Mouse (Mus musculus) midbrain, embryonic 15.5 days (tissue): ENCODE measurements around the gene Ssbp4. TPM values are rescaled to one million over a fixed set of nuclear protein-coding genes. Genes with fewer than 3 reads are reported as not detected.

Experiments
- ATAC-seq: fragments of 200-750 bp; cut with Nextera tagmentation; replicated peaks from 2 replicates; pipeline ENCODE4 v1.8.0; 2017; ENCODE audit warnings: moderate TSS enrichment
- H3K27ac ChIP-seq: fragments of 300-500 bp; sonication (generic); 2 replicates; pipeline ENCODE4 v1.5.1; 2015; ENCODE audit warnings: mild to moderate bottlenecking, inconsistent platforms
- H3K27me3 ChIP-seq: fragments of 300-500 bp; sonication (generic); replicated peaks from 2 replicates; pipeline ENCODE4 v1.6.1; 2015; ENCODE audit warnings: inconsistent platforms
- H3K36me3 ChIP-seq: fragments of 300-500 bp; sonication (generic); replicated peaks from 2 replicates; pipeline ENCODE4 v1.6.1; 2015; ENCODE audit warnings: inconsistent platforms
- H3K4me1 ChIP-seq: fragments of 300-500 bp; sonication (generic); 2 replicates; pipeline ENCODE4 v1.6.1; 2015; ENCODE audit warnings: inconsistent platforms
- H3K4me2 ChIP-seq: fragments of 300-500 bp; sonication (generic); 2 replicates; pipeline ENCODE4 v1.6.1; 2015; ENCODE audit warnings: inconsistent platforms, mild to moderate bottlenecking, moderate library complexity
- H3K4me3 ChIP-seq: fragments of 300-500 bp; sonication (generic); 2 replicates; pipeline ENCODE4 v1.5.1; 2015; ENCODE audit warnings: mild to moderate bottlenecking, inconsistent platforms
- H3K9ac ChIP-seq: fragments of 300-500 bp; sonication (generic); 2 replicates; pipeline ENCODE4 v1.6.1; 2015; ENCODE audit warnings: mild to moderate bottlenecking, inconsistent platforms
- H3K9me3 ChIP-seq: fragments of 300-500 bp; sonication (generic); 2 replicates; pipeline ENCODE4 v1.6.1; 2016; ENCODE audit warnings: inconsistent platforms
- WGBS: fragments of 180-500 bp; shearing (Covaris S2); methylation state at CpG from one replicate; pipeline ENCODE4 v1.1.7; 2015; ENCODE audit warnings: mixed read lengths; 5-methylcytosine and 5-hydroxymethylcytosine counted together
- polyA plus RNA-seq: library from polyadenylated mRNA; unstranded; fragments of >200 nt; fragmentation: Nextera tagmentation; extraction: Ambion mirVana; gene quantifications from 2 replicates; pipeline ENCODE4 v1.2.1, GENCODE M21; 2015

Gene Ssbp4
- polyA plus RNA-seq, 1 experiment from 2014 or later: 175 TPM

DNA sequence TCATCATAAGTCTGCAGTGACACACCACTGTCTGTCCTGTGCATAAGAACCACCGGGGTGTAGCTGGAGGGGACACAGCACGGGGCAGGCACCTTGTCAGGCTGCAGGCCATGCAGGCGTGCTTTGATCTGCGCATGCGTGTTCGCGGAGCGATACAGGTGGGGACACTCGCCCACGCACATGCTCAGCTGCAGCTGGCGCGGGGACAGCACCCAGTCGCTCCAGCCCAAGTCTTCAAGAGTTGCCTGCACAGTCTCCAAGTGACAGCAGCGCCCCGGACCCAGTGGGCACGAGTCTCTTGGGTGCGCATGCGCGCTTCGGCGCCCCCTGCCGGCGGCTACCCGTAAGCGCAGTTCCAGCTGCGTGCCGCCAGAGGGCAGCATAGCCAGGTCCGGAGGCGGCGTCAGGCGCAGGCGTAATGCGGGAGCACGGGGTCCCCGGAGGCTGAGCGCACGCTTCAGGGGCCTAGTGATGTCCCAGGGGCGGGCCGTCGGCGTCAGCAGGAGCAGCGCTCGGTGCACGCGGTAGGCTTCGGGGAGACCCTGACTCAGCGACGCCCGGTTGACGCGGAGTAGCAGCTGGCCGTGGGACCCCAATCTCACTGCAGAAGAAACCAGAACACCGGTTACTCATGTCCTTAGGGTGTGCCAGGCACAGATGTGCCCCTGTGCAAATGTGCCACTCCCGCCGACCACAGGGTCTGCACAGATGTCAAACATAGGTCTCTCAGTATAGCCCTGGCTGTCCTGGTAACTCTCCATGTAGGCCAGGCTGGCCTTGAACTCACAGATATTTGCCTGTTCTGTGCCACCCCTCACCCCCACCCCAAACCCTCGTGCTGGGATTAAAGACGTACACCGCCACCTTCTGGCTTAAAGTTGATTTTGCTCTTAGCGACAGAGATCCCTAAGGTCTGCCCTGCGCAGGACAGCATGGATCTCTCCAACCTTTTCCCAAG lies 21.2 kb upstream of the Ssbp4 start:
- Histone ChIP-seq H3K27me3 (no peaks in the 10 kb centered on the region; the same call in 1 of the 2 replicates), H3K36me3 (no peaks in the 10 kb centered on the region), H3K9ac (peak overlapping the region; percentile 43), H3K4me3 (peak overlapping the region; percentile 47), H3K4me1 (peaks cover 19% of the 10 kb centered on the region), H3K9me3 (no peaks in the 10 kb centered on the region), H3K27ac (peak overlapping the region; percentile 73), H3K4me2 (peak overlapping the region; percentile 71)
- ATAC-seq: peak; percentile 94
- WGBS: under 1% methylated on average over 60 of the region's 60 CpGs

DNA sequence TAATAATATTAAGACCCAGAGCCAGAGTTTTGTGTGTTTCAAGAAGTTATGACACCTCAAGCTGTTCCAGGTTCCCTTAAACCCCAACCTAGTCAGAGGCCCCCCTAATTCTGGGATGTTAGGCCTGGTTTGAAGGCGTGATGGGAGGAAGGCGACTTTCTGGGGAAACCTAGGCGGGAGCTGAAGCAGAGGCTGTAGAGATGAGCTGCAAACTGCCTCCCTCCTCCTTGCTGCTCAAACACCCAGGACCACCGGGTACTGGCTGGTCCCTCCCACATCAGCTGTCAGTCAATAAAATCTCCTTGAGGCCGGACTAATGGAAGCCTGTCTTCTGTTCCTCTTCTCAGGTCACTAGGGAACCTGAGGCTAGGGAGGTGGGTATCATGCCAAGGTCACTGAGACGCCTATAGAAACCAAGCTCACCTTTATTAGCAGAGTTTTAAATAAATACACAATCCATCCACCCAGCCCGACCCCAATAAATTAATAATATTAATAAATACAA lies 20.4 kb upstream of the Ssbp4 start:
- Histone ChIP-seq H3K9ac (peak overlapping the region; percentile 43), H3K9me3 (no peaks in the 10 kb centered on the region), H3K36me3 (no peaks in the 10 kb centered on the region), H3K4me1 (peaks cover 19% of the 10 kb centered on the region), H3K4me3 (peak overlapping the region; percentile 47), H3K27me3 (no peaks in the 10 kb centered on the region; the same call in 1 of the 2 replicates), H3K4me2 (peak overlapping the region; percentile 71), H3K27ac (peak overlapping the region; percentile 73)
- 61% methylated on average over 7 of the region's 7 CpGs for WGBS
- ATAC-seq: peak; percentile 9

GRCm38 (mm10) chr8:70627041-70627440 lies 18.4 kb upstream of the Ssbp4 start:
- Histone ChIP-seq H3K4me3 (no peak overlapping the region), H3K27ac (no peak overlapping the region), H3K4me2 (no peak overlapping the region), H3K27me3 (peaks cover 2% of the 10 kb centered on the region; the same call in 1 of the 2 replicates), H3K4me1 (peaks cover 19% of the 10 kb centered on the region), H3K9ac (no peak overlapping the region), H3K36me3 (no peaks in the 10 kb centered on the region), H3K9me3 (no peaks in the 10 kb centered on the region)
- ATAC-seq: no peak
- 86% methylated on average over 5 of the region's 5 CpGs for WGBS

DNA sequence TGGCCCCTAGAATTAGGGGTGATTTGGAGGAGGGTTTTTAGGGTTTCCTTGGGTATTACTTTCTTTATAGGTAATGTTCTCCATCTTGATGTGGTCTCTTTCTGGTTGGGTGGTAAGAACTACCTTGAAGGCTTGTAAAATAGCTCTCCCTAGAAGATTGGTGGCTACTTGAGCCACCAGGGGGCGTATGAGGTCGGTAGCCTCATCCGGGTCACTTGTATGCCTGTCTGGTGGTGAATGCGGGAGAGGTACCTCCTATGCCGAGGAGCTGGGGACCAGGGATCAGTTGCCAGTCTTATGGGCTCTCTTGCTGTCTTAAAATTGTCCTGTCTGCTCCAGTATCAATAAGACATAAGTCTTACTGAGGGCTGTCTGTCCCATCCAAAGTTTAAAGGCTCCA lies 16.4 kb upstream of the Ssbp4 start:
- H3K36me3 ChIP-seq: no peaks in the 10 kb centered on the region
- H3K9me3 ChIP-seq: no peaks in the 10 kb centered on the region
- ATAC-seq: no peak
- no peak overlapping the region for H3K4me3 ChIP-seq
- peaks cover 8% of the 10 kb centered on the region; the same call in 1 of the 2 replicates for H3K27me3 ChIP-seq
- no peak overlapping the region for H3K27ac ChIP-seq
- no peak overlapping the region for H3K9ac ChIP-seq
- H3K4me2 ChIP-seq: no peak overlapping the region
- WGBS: 28% methylated on average over 5 of the region's 5 CpGs
- peaks cover 10% of the 10 kb centered on the region for H3K4me1 ChIP-seq

- H3K4me1 ChIP-seq: no peaks in the 10 kb centered on the region
- no peak overlapping the region for H3K27ac ChIP-seq
- H3K27me3 ChIP-seq: peaks cover 8% of the 10 kb centered on the region; the same call in 1 of the 2 replicates
- no peak overlapping the region for H3K4me3 ChIP-seq
- no peaks in the 10 kb centered on the region for H3K9me3 ChIP-seq
- no peak overlapping the region for H3K4me2 ChIP-seq
- 60% methylated on average over 3 of the region's 3 CpGs for WGBS
- no peak overlapping the region for H3K9ac ChIP-seq
- no peak for ATAC-seq
- no peaks in the 10 kb centered on the region for H3K36me3 ChIP-seq
Measured at GRCm38 (mm10) chr8:70622220-70622619, 13.5 kb upstream of the Ssbp4 start.

DNA sequence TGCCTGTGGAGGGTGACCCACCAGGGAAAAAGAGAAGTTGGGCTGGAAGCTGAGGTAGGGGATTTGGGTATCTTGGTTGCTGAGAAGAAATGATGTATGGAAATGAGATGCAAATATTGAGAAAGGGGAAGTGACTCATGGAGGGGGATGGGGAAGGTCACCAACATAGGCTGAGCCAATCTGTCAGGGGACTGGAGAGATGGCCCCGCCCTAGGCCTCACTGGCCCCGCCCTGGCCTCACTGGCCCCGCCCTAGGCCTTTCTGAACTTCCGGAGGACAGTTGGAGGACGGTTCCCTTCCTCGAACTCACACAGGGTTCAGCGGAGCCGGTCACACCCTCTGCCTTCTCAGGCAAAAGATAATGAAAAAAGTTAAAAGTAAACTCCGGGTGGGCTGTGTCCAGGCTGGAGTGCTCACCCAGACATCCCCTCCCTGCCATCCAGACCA lies 10.2 kb upstream of the Ssbp4 start:
- no peak for ATAC-seq
- WGBS: 23% methylated on average over 9 of the region's 9 CpGs

GRCm38 (mm10) chr8:70617985-70618384 lies 9.3 kb upstream of the Ssbp4 start:
- H3K9ac ChIP-seq: no peak overlapping the region
- 80% methylated on average over 11 of the region's 11 CpGs for WGBS

More for the DNA sequence above, 10.2 kb upstream of the Ssbp4 start:
- H3K9me3 ChIP-seq: no peaks in the 10 kb centered on the region
- H3K4me1 ChIP-seq: no peaks in the 10 kb centered on the region
- no peak overlapping the region for H3K4me2 ChIP-seq
- H3K36me3 ChIP-seq: no peaks in the 10 kb centered on the region
- H3K27ac ChIP-seq: no peak overlapping the region
- H3K9ac ChIP-seq: no peak overlapping the region
- peaks cover 8% of the 10 kb centered on the region; the same call in 1 of the 2 replicates for H3K27me3 ChIP-seq
- H3K4me3 ChIP-seq: no peak overlapping the region

GRCm38 (mm10) chr8:70616645-70617044 lies 8.0 kb upstream of the Ssbp4 start:
- WGBS: 60% methylated on average over 11 of the region's 11 CpGs
- Histone ChIP-seq H3K27ac (no peak overlapping the region), H3K4me2 (no peak overlapping the region), H3K9me3 (no peaks in the 10 kb centered on the region), H3K9ac (no peak overlapping the region), H3K27me3 (peaks cover 2% of the 10 kb centered on the region; the same call in 1 of the 2 replicates), H3K4me1 (peaks cover 2% of the 10 kb centered on the region), H3K4me3 (no peak overlapping the region), H3K36me3 (no peaks in the 10 kb centered on the region)
- ATAC-seq: no peak

More at GRCm38 (mm10) chr8:70617985-70618384, 9.3 kb upstream of the Ssbp4 start:
- peaks cover 8% of the 10 kb centered on the region; the same call in 1 of the 2 replicates for H3K27me3 ChIP-seq
- H3K36me3 ChIP-seq: no peaks in the 10 kb centered on the region
- ATAC-seq: no peak
- no peak overlapping the region for H3K4me3 ChIP-seq
- no peaks in the 10 kb centered on the region for H3K4me1 ChIP-seq
- H3K9me3 ChIP-seq: no peaks in the 10 kb centered on the region
- no peak overlapping the region for H3K27ac ChIP-seq
- no peak overlapping the region for H3K4me2 ChIP-seq

DNA sequence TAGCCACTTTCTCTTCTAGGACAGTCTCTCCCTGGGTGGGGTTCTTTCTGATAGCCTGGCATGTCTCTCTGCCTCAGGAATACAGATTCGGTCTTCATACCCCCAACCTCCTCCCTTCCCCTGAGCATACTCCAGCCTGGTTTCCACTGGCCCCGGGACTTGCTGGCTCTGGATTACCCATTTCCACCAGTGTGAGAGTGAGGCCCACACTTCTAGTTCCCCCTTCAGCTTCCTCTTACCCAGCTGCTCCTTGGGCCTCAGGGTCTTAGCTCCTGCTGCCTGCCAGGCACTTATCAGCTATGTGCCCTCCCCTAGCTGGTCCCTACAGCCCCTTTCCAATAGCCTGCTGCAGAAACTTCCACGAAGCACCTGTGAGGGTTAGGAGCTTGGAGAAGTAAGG lies 7.2 kb upstream of the Ssbp4 start, which contains the start of gene Lrrc25:
Gene Lrrc25, plus strand, starts transcription at position 262 of the 400 bp plus-strand sequence.
- Histone ChIP-seq H3K36me3 (no peaks in the 10 kb centered on the region), H3K27me3 (no peaks in the 10 kb centered on the region), H3K4me1 (peaks cover 10% of the 10 kb centered on the region), H3K9me3 (no peaks in the 10 kb centered on the region), H3K27ac (no peak within 1 kb of the TSS), H3K4me3 (no peak within 1 kb of the TSS), H3K9ac (no peak within 1 kb of the TSS), H3K4me2 (no peak within 1 kb of the TSS)
- ATAC-seq: no peak
- WGBS: 88% methylated on average over 3 of the region's 3 CpGs

- Histone ChIP-seq H3K27ac (no peak overlapping the region), H3K4me1 (peaks cover 16% of the 10 kb centered on the region), H3K36me3 (no peaks in the 10 kb centered on the region), H3K27me3 (no peaks in the 10 kb centered on the region), H3K9ac (no peak overlapping the region), H3K9me3 (no peaks in the 10 kb centered on the region), H3K4me3 (no peak overlapping the region), H3K4me2 (no peak overlapping the region)
- WGBS: 88% methylated on average over 8 of the region's 8 CpGs
- no peak for ATAC-seq
Measured at GRCm38 (mm10) chr8:70615281-70615680, 6.6 kb upstream of the Ssbp4 start.

- Histone ChIP-seq H3K9ac (no peak overlapping the region), H3K9me3 (no peaks in the 10 kb centered on the region), H3K27ac (no peak overlapping the region), H3K27me3 (no peaks in the 10 kb centered on the region), H3K4me1 (peaks cover 24% of the 10 kb centered on the region), H3K36me3 (no peaks in the 10 kb centered on the region), H3K4me3 (no peak overlapping the region), H3K4me2 (no peak overlapping the region)
- no peak for ATAC-seq
- WGBS: 77% methylated on average over 5 of the region's 5 CpGs
Measured at GRCm38 (mm10) chr8:70614469-70614868, 5.8 kb upstream of the Ssbp4 start.

- Histone ChIP-seq H3K9ac (no peak overlapping the region), H3K36me3 (no peaks in the 10 kb centered on the region), H3K27ac (no peak overlapping the region), H3K27me3 (no peaks in the 10 kb centered on the region), H3K9me3 (no peaks in the 10 kb centered on the region), H3K4me2 (no peak overlapping the region), H3K4me1 (peaks cover 31% of the 10 kb centered on the region), H3K4me3 (no peak overlapping the region)
- ATAC-seq: no peak
- WGBS: 32% methylated on average over 1 of the region's 1 CpGs
Measured at GRCm38 (mm10) chr8:70613763-70614162, 5.1 kb upstream of the Ssbp4 start.
